Mouse (Mus musculus) adrenal gland, adult 8-10 months (tissue): ENCODE measurements around the gene E2f3. TPM values are rescaled to one million over a fixed set of nuclear protein-coding genes. Genes with fewer than 3 reads are reported as not detected.

Source experiments
- DNase-seq: peaks from one replicate; pipeline ENCODE4 v3.0.0; 2022
- total RNA-seq, 4 experiments: library from RNA; stranded (reverse); gene quantifications; 2 replicates each; pipeline ENCODE4 v1.2.4; 2022

The E2f3 gene
- total RNA-seq, 4 experiments from 2014 or later: 9.4 to 10.8 (median 10.4) TPM

DNA sequence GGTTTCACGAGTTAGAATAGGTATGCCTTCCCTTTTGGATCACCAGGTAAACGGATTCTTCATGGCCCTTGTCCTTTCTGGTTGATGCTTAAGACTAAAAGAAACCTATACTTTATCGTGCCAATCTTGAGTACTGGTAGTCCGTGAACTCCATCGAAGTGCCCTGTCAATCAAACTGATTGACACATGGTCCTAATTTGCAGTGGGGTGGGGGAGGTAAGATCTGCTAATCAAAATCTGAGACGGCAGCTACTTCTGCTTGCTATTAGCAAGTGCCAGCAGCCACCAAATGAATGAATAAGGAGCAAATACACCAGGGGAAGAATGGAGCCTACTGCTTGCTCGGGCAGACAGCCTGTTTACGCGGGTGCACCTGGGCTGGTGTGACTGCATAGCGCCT, 72.3 kb downstream of the E2f3 start:
- no peak for DNase-seq

DNA sequence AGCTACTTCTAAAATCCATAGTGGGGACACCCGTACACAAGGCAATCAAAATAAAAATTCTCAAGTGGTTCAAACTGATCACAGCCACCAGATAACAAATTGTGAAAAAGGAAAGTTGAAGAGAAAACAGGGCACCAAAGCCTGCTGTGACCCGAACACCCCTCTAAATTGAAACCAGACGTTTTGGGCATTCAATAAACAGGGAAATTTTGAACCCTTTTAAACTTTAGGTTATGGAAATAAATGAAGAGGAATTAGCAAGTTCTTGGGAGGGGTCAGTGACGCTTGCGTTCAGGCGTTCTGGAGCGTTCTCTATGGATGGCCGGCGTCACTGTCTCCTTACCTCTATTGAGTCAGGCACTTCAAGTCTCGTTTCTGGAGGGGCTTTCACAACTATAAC, 72.8 kb downstream of the E2f3 start:
- no peak for DNase-seq

DNA sequence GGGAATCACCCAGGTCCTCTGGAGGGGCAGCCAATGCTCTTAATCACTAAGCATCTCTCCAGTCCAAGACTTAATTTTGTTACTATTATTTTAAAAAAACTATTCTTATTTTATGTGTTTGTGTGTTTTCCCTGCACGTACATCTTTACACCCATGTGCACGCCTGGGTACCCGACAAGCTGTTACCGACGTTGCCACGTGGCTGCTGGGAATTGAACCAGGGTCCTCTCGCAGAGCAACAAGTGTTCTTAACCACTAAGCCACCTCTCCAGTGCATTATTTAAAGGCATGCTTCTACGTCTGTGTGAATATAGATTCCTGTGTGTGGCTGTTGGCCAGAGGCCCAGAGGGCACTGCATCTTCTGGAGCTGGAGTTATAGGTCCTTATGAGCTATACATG, 73.6 kb downstream of the E2f3 start:
- no peak for DNase-seq

DNA sequence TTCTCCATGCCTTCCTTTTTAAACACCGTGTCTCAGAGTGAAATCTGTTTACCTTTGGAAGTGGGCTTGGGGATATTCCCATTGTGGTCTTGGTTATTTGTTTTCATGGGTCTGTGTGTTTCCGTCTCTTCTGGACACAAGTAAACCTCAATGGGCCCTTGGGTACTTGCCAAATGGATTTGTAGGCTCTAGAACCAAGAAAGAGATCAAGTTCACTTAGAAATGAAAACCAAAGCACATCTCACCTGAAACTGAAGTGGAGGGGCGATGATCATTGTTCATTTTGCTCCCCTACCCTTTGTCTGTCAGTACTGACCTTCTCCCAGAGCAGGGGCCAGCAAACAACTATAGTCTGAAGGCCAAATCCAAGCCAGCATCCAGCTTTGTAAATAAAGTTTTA, 74.7 kb downstream of the E2f3 start:
- DNase-seq: no peak

DNA sequence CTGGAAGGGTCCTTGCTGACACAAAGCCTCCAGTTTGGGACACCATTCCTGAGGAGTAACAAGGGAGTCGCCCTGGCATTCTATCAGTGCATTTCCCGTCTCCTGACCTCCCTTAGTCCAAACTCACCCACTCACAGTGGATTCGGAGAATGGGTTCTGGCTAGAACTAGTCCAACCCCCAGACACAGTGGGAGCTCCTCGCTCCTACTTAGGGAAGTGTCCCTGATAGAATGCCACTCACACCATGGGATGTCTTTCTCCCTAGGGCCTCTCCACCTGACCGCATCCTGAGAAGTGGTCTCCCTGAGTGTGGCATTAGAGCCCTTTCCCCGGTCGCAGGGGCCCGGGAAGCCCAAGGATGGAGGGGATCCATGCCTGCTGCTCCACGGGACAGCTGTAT, 77.4 kb downstream of the E2f3 start:
- DNase-seq: no peak

DNA sequence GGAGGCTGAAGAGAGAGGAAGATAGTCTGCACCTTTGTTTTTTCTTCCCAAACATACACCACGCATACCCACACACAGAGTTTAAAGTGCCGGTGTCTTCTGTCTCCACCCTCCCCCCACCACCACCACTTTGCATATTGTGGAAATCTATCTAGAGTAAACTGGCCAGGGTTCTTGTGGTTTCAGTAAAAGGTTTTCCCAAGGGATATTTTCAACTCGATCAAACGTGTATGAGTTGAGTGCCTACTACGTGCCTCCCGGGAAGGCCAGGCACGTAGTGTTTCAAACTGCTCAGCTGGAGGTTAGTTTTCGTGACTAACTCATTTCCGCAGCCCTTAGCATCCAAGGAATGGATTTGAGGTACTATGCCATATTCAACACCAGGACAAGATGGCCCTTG, 77.9 kb downstream of the E2f3 start:
- DNase-seq: no peak

DNA sequence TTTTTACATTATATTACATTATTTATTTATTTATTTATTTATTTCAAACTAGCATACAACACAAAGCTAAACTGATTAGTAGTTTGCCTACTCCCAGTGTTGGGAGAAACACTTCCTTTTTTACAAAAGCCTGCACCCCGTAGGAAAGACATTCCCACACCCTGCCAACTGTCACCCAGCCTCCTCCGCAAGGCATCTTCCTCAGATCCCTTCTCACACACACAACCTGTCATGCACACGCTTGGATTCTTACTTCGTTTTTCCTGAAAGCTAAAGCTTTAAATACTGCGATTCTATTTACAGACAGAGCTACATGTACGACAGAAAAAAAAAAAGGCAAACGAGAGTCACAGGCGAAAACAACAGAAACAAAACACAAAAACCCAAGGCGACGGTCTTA, 79.1 kb downstream of the E2f3 start:
- DNase-seq: no peak

DNA sequence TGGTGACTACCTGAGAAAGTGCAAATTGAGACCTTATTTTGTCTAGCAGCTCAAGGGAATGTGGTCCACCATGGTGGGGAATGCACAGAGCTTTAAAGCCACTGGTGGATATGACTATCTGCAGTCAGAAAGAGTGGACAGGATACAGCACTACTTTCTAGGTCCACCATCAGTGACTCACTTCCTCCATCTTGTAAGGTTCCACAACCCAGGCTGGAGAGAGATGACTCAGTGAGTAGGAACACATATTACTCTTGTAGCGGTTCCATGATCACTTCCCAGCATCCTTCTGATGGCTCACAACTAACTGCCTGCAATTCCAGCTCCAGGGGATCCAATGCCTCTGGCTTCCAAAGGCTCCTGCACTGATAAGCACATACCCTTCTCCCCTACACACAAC, 82.5 kb downstream of the E2f3 start:
- no peak for DNase-seq

DNA sequence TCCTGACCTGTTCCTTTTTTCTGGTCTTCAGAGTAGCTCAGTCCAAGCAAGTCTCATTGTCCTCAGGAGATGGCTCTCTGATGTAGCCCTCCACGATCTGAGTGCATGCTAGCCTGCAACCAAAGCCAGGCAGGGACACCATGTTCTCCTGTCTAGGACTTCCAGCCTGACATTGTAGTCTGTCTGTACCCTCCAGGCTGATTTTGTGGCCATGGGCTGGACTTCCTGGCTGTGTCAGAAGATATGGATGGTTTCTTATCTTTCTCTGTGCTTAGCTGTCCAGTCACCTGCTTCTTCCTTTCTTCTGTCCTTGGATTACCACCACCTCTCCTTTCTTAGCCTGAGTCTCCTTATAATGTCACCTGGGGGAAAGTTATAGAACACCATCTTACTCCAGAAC, 83.2 kb downstream of the E2f3 start:
- no peak for DNase-seq

DNA sequence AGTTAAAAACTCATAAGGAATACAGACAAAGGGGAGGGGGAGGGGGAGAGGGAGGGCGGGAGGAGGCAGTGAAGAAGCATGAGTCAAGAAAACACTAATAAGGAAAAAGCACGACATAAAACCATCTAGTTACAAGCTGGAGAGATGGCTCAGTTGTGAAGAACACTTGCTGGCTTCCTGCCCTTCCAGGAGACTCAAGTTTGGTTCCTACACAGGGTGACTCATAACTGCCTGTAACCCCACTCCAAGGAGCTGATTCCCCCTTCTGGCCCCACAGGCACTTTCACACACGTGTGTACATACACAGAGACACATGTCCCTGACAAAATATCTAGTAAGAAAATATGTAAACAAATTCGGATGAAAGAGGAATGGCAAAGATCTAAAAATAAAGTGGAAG, 84.2 kb downstream of the E2f3 start:
- no peak for DNase-seq

DNA sequence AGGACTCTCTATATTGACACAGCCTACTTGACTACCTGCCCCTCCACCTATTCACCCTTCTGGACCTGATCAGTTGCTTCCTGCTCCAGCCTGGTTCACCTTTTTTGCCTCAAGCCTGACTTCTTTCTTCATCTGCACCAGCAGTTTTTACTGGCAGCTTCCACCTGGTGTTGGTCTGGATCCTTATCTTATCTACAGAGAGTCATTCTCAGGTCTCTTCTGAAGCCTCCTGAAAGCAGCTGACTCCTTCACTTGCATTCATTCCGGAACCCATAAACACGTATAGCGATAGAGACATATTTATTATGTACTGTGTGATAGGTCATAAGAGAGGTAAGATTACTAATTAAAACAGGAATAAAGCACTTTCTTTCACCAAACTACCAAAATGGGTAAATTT, 119.1 kb downstream of the E2f3 start:
- DNase-seq: no peak

DNA sequence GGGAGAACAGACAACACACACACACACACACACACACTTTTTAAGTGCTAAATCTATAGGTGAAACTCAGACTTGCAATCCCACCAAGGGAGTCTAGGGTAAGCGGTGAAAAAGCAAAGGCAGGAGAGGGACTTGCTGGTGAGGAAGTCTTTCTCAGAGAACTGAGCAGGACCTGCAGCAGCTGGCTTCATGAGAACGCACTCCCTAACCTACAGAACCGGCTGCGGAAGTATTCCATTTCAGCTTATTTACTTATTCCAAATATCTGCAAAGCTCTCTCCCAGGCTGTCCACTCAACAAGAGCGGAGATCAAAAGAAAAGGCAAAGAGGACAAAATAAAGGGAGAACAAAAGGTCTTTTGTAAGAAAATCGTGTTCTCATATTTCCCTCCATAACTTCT, 121.5 kb downstream of the E2f3 start:
- no peak for DNase-seq

DNA sequence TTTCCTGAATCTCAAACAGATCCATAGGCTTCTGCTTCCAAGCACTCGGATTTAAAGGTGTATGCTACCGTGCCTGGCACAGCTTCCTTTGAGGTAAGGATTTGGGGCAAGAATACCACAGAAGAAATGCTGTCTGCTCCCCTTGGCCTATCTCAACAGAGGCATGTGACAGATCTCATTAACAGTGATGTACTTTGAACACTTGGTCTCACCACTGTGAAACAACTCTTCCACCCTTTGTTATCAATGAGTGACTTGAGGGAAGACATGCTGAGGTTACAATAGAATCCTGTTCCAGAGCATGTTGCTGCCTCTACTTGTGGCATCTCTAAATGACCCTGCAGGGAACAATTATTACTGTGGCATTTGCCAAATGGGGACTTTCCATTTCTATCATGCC, 125.8 kb downstream of the E2f3 start:
- no peak for DNase-seq

DNA sequence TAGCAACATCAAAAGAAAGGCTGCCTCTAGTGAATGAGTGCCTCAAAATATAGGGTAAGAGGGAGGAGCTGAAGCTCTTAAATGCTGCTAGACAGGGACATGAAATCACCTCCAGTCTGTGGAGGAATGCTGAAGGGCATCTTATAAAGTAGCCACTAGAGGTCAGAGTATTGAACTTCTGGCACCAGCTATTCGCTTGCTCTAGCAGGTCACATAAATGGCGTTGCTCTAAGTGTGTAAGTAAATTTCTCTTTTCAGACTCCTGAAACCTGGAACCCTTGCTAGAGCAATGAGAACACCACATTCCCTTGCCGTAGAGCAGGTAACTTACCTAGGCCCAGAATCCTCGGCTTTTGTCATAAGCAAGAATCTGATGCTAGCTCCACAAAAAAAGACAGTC, 128.4 kb downstream of the E2f3 start:
- no peak for DNase-seq

Other genes starting within 250 kb of the E2f3 start
- gene Cdkal1, start 130.4 kb downstream of the E2f3 start, total RNA-seq: 10 to 100 TPM; 21.4 to 36.6 (median 31.2) TPM
- 1 to 10 TPM; 3.9 to 4.4 (median 4.1) TPM for gene Mboat1, start 150.4 kb upstream of the E2f3 start, total RNA-seq